Mouse (Mus musculus): Measurements from ENCODE around the gene Plcb4. TPM values are rescaled to one million over a fixed set of nuclear protein-coding genes. Genes with fewer than 3 reads are reported as not detected.
"Not testable (repeated sequence)": the region's sequence is repeated elsewhere in the genome, so short reads cannot be mapped to it uniquely, and the experiment has no call there.

Plcb4 gene
- polyA plus RNA-seq, 1 experiment from 2014 or later, result 17.6 TPM

GRCm38 (mm10) chr2:135888206-135888605, 229.4 kb downstream of the Plcb4 start:
- Histone ChIP-seq H3K9me3 (no peaks in the 10 kb centered on the region), H3K36me3 (no peaks in the 10 kb centered on the region), H3K4me1 (peaks cover 6% of the 10 kb centered on the region), H3K27me3 (no peaks in the 10 kb centered on the region), H3K27ac (no peak overlapping the region), H3K4me2 (no peak overlapping the region), H3K4me3 (no peak overlapping the region), H3K9ac (no peak overlapping the region)
- no peak for ATAC-seq (ENCODE audit: insufficient number of reproducible peaks, insufficient read depth, low FRiP score, low TSS enrichment, low read depth)
- 82% methylated on average over 4 of the region's 4 CpGs for WGBS

- no peaks in the 10 kb centered on the region for H3K9me3 ChIP-seq
- H3K4me3 ChIP-seq, result no peak overlapping the region
- no peak for ATAC-seq (ENCODE audit: insufficient number of reproducible peaks, insufficient read depth, low FRiP score, low TSS enrichment, low read depth)
- H3K27me3 ChIP-seq, result no peaks in the 10 kb centered on the region
- no peak overlapping the region for H3K4me2 ChIP-seq
- H3K4me1 ChIP-seq, result peaks cover 6% of the 10 kb centered on the region
- no peak overlapping the region for H3K9ac ChIP-seq
- 83% methylated on average over 10 of the region's 10 CpGs for WGBS
- no peaks in the 10 kb centered on the region for H3K36me3 ChIP-seq
- H3K27ac ChIP-seq, result no peak overlapping the region
Observed at GRCm38 (mm10) chr2:135888767-135889166, 230.0 kb downstream of the Plcb4 start.

- WGBS, result 82% methylated on average over 1 of the region's 1 CpGs
- no peak overlapping the region for H3K4me3 ChIP-seq
- peaks cover 6% of the 10 kb centered on the region for H3K4me1 ChIP-seq
- ATAC-seq (ENCODE audit: insufficient number of reproducible peaks, insufficient read depth, low FRiP score, low TSS enrichment, low read depth), result no peak
- no peak overlapping the region for H3K27ac ChIP-seq
- no peak overlapping the region for H3K9ac ChIP-seq
- no peaks in the 10 kb centered on the region for H3K27me3 ChIP-seq
- H3K9me3 ChIP-seq, result no peaks in the 10 kb centered on the region
- no peaks in the 10 kb centered on the region for H3K36me3 ChIP-seq
- no peak overlapping the region for H3K4me2 ChIP-seq
Observed at GRCm38 (mm10) chr2:135890083-135890482, 231.3 kb downstream of the Plcb4 start.

- ATAC-seq (ENCODE audit: insufficient number of reproducible peaks, insufficient read depth, low FRiP score, low TSS enrichment, low read depth), result no peak
- 90% methylated on average over 10 of the region's 10 CpGs for WGBS
- Histone ChIP-seq H3K4me3 (no peak overlapping the region), H3K27ac (no peak overlapping the region), H3K4me2 (no peak overlapping the region), H3K27me3 (no peaks in the 10 kb centered on the region), H3K4me1 (no peaks in the 10 kb centered on the region), H3K36me3 (no peaks in the 10 kb centered on the region), H3K9me3 (no peaks in the 10 kb centered on the region), H3K9ac (no peak overlapping the region)
Observed at GRCm38 (mm10) chr2:135891097-135891496, 232.3 kb downstream of the Plcb4 start.

GRCm38 (mm10) chr2:135891686-135892085, 232.9 kb downstream of the Plcb4 start:
- no peak for ATAC-seq (ENCODE audit: insufficient number of reproducible peaks, insufficient read depth, low FRiP score, low TSS enrichment, low read depth)
- H3K9me3 ChIP-seq, result no peaks in the 10 kb centered on the region
- no peak overlapping the region for H3K9ac ChIP-seq
- no peak overlapping the region for H3K27ac ChIP-seq
- WGBS, result 87% methylated on average over 5 of the region's 5 CpGs
- H3K4me2 ChIP-seq, result no peak overlapping the region
- H3K27me3 ChIP-seq, result no peaks in the 10 kb centered on the region
- no peaks in the 10 kb centered on the region for H3K36me3 ChIP-seq
- H3K4me3 ChIP-seq, result no peak overlapping the region
- H3K4me1 ChIP-seq, result no peaks in the 10 kb centered on the region

- no peak for ATAC-seq (ENCODE audit: insufficient number of reproducible peaks, insufficient read depth, low FRiP score, low TSS enrichment, low read depth)
- 80% methylated on average over 2 of the region's 2 CpGs for WGBS
Observed at GRCm38 (mm10) chr2:135894582-135894981, 235.8 kb downstream of the Plcb4 start.

GRCm38 (mm10) chr2:135898025-135898424, 239.2 kb downstream of the Plcb4 start:
- no peaks in the 10 kb centered on the region for H3K36me3 ChIP-seq
- H3K9me3 ChIP-seq, result no peaks in the 10 kb centered on the region
- no peak overlapping the region for H3K4me3 ChIP-seq
- H3K9ac ChIP-seq, result no peak overlapping the region
- H3K4me2 ChIP-seq, result no peak overlapping the region
- no peak overlapping the region for H3K27ac ChIP-seq
- ATAC-seq (ENCODE audit: insufficient number of reproducible peaks, insufficient read depth, low FRiP score, low TSS enrichment, low read depth), result no peak
- 55% methylated on average over 4 of the region's 4 CpGs for WGBS
- H3K4me1 ChIP-seq, result 0 out of 2 replicates have a peak, but pooled peaks cover under 1% of the 10 kb centered on the region
- H3K27me3 ChIP-seq, result no peaks in the 10 kb centered on the region

More at GRCm38 (mm10) chr2:135894582-135894981, 235.8 kb downstream of the Plcb4 start:
- Histone ChIP-seq H3K9me3 (no peaks in the 10 kb centered on the region), H3K4me1 (no peaks in the 10 kb centered on the region), H3K27me3 (no peaks in the 10 kb centered on the region), H3K9ac (no peak overlapping the region), H3K36me3 (no peaks in the 10 kb centered on the region), H3K27ac (no peak overlapping the region), H3K4me2 (no peak overlapping the region), H3K4me3 (no peak overlapping the region)

GRCm38 (mm10) chr2:135899931-135900330, 241.1 kb downstream of the Plcb4 start:
- not testable (repeated sequence) for H3K9me3 ChIP-seq; H3K9ac ChIP-seq; H3K4me3 ChIP-seq; H3K27me3 ChIP-seq; H3K27ac ChIP-seq; H3K4me1 ChIP-seq; H3K4me2 ChIP-seq; H3K36me3 ChIP-seq; ATAC-seq (ENCODE audit: insufficient number of reproducible peaks, insufficient read depth, low FRiP score, low TSS enrichment, low read depth)
- 85% methylated on average over 4 of the region's 4 CpGs for WGBS

GRCm38 (mm10) chr2:135901015-135901414, 242.2 kb downstream of the Plcb4 start:
- H3K4me3 ChIP-seq, result no peak overlapping the region
- no peak overlapping the region for H3K4me2 ChIP-seq
- no peaks in the 10 kb centered on the region for H3K36me3 ChIP-seq
- 85% methylated on average over 4 of the region's 4 CpGs for WGBS
- H3K27ac ChIP-seq, result no peak overlapping the region
- peaks cover 6% of the 10 kb centered on the region; the same call in 1 of the 2 replicates for H3K4me1 ChIP-seq
- no peak for ATAC-seq (ENCODE audit: insufficient number of reproducible peaks, insufficient read depth, low FRiP score, low TSS enrichment, low read depth)
- H3K27me3 ChIP-seq, result no peaks in the 10 kb centered on the region
- no peaks in the 10 kb centered on the region for H3K9me3 ChIP-seq
- no peak overlapping the region for H3K9ac ChIP-seq

GRCm38 (mm10) chr2:135904262-135904661, 245.5 kb downstream of the Plcb4 start:
- Histone ChIP-seq H3K4me1 (peaks cover 10% of the 10 kb centered on the region; the same call in 1 of the 2 replicates), H3K4me3 (no peak overlapping the region), H3K4me2 (no peak overlapping the region), H3K9ac (no peak overlapping the region), H3K9me3 (no peaks in the 10 kb centered on the region), H3K27me3 (no peaks in the 10 kb centered on the region), H3K36me3 (no peaks in the 10 kb centered on the region), H3K27ac (no peak overlapping the region)
- no peak for ATAC-seq (ENCODE audit: insufficient number of reproducible peaks, insufficient read depth, low FRiP score, low TSS enrichment, low read depth)
- 72% methylated on average over 4 of the region's 4 CpGs for WGBS

- Histone ChIP-seq H3K9ac (no peak overlapping the region), H3K4me2 (no peak overlapping the region), H3K27ac (no peak overlapping the region), H3K27me3 (no peaks in the 10 kb centered on the region), H3K4me3 (no peak overlapping the region), H3K36me3 (no peaks in the 10 kb centered on the region), H3K9me3 (no peaks in the 10 kb centered on the region), H3K4me1 (peaks cover 10% of the 10 kb centered on the region; the same call in 1 of the 2 replicates)
- ATAC-seq (ENCODE audit: insufficient number of reproducible peaks, insufficient read depth, low FRiP score, low TSS enrichment, low read depth), result no peak
- WGBS, result 89% methylated on average over 4 of the region's 4 CpGs
Observed at GRCm38 (mm10) chr2:135904791-135905190, 246.0 kb downstream of the Plcb4 start.

GRCm38 (mm10) chr2:135914343-135915261, 255.8 kb downstream of the Plcb4 start:
- no peak for ATAC-seq (ENCODE audit: insufficient number of reproducible peaks, insufficient read depth, low FRiP score, low TSS enrichment, low read depth)
- H3K36me3 ChIP-seq, result no peaks in the 10 kb centered on the region
- H3K9ac ChIP-seq, result no peak overlapping the region
- no peak overlapping the region for H3K27ac ChIP-seq
- 73% methylated on average over 8 of the region's 8 CpGs for WGBS
- H3K27me3 ChIP-seq, result no peaks in the 10 kb centered on the region
- H3K4me3 ChIP-seq, result no peak overlapping the region
- H3K9me3 ChIP-seq, result no peaks in the 10 kb centered on the region
- peaks cover 4% of the 10 kb centered on the region; the same call in 1 of the 2 replicates for H3K4me1 ChIP-seq
- H3K4me2 ChIP-seq, result no peak overlapping the region
